In genomic region chr5:107116821-107117220, GRCm38 (mm10) we compare ENCODE assay signal across 12 mouse cellular contexts.
DNase-seq lines count a peak whose midpoint lies in the region; ATAC-seq lines count a peak whose summit lies in the region.
"Had no signal": no experiment of that assay in that cellular context is flagged by ENCODE, and none has a peak within 500 bp of the region (broad histone marks: within the 10 kb centered on the region; RNA-seq: fewer than 3 reads in every experiment).

No protein-coding gene starts in this region.

- H3K4me1 ChIP-seq in intestine, embryonic 16.5 days (ENCODE audit: control insufficient read depth, insufficient read depth, low read length) = peaks cover 11% of the 10 kb centered on the region
- H3K4me1 ChIP-seq in intestine, embryonic 15.5 days (replicated peaks) = peaks cover 10% of the 10 kb centered on the region
- peaks cover 21% of the 10 kb centered on the region for H3K4me1 ChIP-seq in kidney, embryonic 16.5 days (ENCODE audit: insufficient read depth, low read length)

- H3K9me3 ChIP-seq in intestine, embryonic 16.5 days (ENCODE audit: control insufficient read depth, low read length) = no peaks in the 10 kb centered on the region
- no peaks in the 10 kb centered on the region for H3K9me3 ChIP-seq in intestine, embryonic 15.5 days
- H3K9me3 ChIP-seq in kidney, embryonic 16.5 days (ENCODE audit: low read length) = no peaks in the 10 kb centered on the region
- H3K9me3 ChIP-seq: embryonic facial prominence, embryonic 12.5 days had no signal

- no peak for ATAC-seq in intestine, embryonic 16.5 days
- ATAC-seq in intestine, embryonic 15.5 days = no peak
- no peak for ATAC-seq in kidney, embryonic 16.5 days (ENCODE audit: low FRiP score, low TSS enrichment)

- intact Hi-C loops in left cerebral cortex, postnatal 4 days (cut with DNase I) = no loop called here

- 62% methylated on average over 3 of the region's 3 CpGs for WGBS in intestine, embryonic 16.5 days
- WGBS in intestine, embryonic 15.5 days = 58% methylated on average over 3 of the region's 3 CpGs
- WGBS in kidney, embryonic 16.5 days = 61% methylated on average over 3 of the region's 3 CpGs

- no peaks in the 10 kb centered on the region for H3K27me3 ChIP-seq in intestine, embryonic 16.5 days (replicated peaks; ENCODE audit: control insufficient read depth, insufficient read depth, low read length)
- no peaks in the 10 kb centered on the region for H3K27me3 ChIP-seq in intestine, embryonic 15.5 days (replicated peaks)
- no peaks in the 10 kb centered on the region for H3K27me3 ChIP-seq in kidney, embryonic 16.5 days (ENCODE audit: insufficient read depth, low read length)
- H3K27me3 ChIP-seq: CH12.LX; embryonic facial prominence, embryonic 12.5 days had no signal

- peak overlapping the region; percentile 2; the same call in 1 of the 2 replicates for H3K27ac ChIP-seq in intestine, embryonic 16.5 days (ENCODE audit: low read length)
- no peak overlapping the region for H3K27ac ChIP-seq in intestine, embryonic 15.5 days
- H3K27ac ChIP-seq in kidney, embryonic 16.5 days (ENCODE audit: low read length) = peak overlapping the region; percentile 56; the same call in 1 of the 2 replicates
- H3K27ac ChIP-seq: embryonic facial prominence, embryonic 12.5 days; layer of hippocampus, adult 2 months had no signal

- DNase-seq in gastrocnemius, postnatal 10 days = peak; percentile 39
- peak; percentile 23 to 44 for DNase-seq in lung, postnatal 4 days
- DNase-seq in cerebellum, postnatal 10 days = no peak
- DNase-seq in left cerebral cortex, postnatal 4 days = no peak
- no peak for DNase-seq in thymus, postnatal 4 days
- DNase-seq: thymus, adult 18-20 months had no signal

- no peaks in the 10 kb centered on the region for H3K36me3 ChIP-seq in intestine, embryonic 16.5 days (ENCODE audit: control insufficient read depth, insufficient read depth, low read length)
- H3K36me3 ChIP-seq in intestine, embryonic 15.5 days = no peaks in the 10 kb centered on the region
- H3K36me3 ChIP-seq in kidney, embryonic 16.5 days (ENCODE audit: insufficient read depth, low read length) = peaks cover 20% of the 10 kb centered on the region; the same call in 1 of the 2 replicates

- H3K4me2 ChIP-seq in intestine, embryonic 16.5 days (ENCODE audit: low read depth, low read length) = no peak overlapping the region
- no peak overlapping the region for H3K4me2 ChIP-seq in intestine, embryonic 15.5 days (replicated peaks)
- H3K4me2 ChIP-seq in kidney, embryonic 16.5 days (replicated peaks; ENCODE audit: low read depth, low read length) = no peak overlapping the region
- H3K4me2 ChIP-seq: embryonic facial prominence, embryonic 12.5 days had no signal

- H3K4me3 ChIP-seq in intestine, embryonic 16.5 days (ENCODE audit: low read length) = no peak overlapping the region
- no peak overlapping the region for H3K4me3 ChIP-seq in intestine, embryonic 15.5 days (replicated peaks)
- H3K4me3 ChIP-seq in kidney, embryonic 16.5 days (ENCODE audit: low read length) = no peak overlapping the region
- H3K4me3 ChIP-seq: embryonic facial prominence, embryonic 12.5 days; layer of hippocampus, adult 2 months had no signal

- no peak overlapping the region for H3K9ac ChIP-seq in intestine, embryonic 16.5 days (ENCODE audit: low read depth, low read length)
- H3K9ac ChIP-seq in intestine, embryonic 15.5 days = no peak overlapping the region
- H3K9ac ChIP-seq in kidney, embryonic 16.5 days (replicated peaks; ENCODE audit: low read length) = no peak overlapping the region
- H3K9ac ChIP-seq: embryonic facial prominence, embryonic 12.5 days had no signal

Comparison
In these comparisons a context has a peak if more than half of its experiments do, and no peak if none do; other contexts are left out.
1. DNase-seq: peak in gastrocnemius, postnatal 10 days (single experiment) and lung, postnatal 4 days (2 of 2); none in cerebellum, postnatal 10 days (0 of 2), left cerebral cortex, postnatal 4 days (single experiment) and thymus, postnatal 4 days (single experiment).